Mouse (Mus musculus) olfactory bulb, adult 2 months (tissue): Measurements from ENCODE around the gene Med13l.

Experiments used
- CTCF ChIP-seq: fragments of 200-500 bp; IDR thresholded peaks from 2 replicates; pipeline ENCODE4 v1.5.1; 2012; ENCODE audit warnings: low read depth, mild to moderate bottlenecking, low read length, moderate library complexity; ENCODE audit not compliant: insufficient read depth
- POLR2A ChIP-seq: fragments of 200-500 bp; IDR thresholded peaks from 2 replicates; pipeline ENCODE4 v1.6.1; 2012; ENCODE audit warnings: mild to moderate bottlenecking, low read depth, low read length, moderate library complexity; ENCODE audit not compliant: insufficient read depth

DNA sequence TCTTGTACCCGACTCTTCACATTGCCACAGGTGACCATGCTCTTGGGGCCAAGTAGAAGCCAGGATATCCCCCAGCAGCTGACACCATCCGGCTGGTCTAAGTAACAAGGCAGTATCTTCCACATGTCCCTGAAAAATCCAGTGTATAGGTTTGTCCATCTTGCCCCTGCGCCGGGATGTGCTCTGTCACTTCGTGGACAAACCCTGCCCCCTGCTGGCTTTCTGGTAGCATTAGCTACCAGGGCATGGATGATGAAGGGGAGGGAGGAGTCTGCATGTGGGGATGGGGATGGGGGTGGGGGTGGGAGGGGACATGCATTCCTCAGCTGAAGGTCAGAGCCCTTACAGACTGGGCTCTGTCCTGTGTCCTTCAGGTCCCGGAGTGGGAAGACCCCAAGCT lies 253.6 kb downstream of the Med13l start:
- TF ChIP-seq CTCF (no peak), POLR2A (no peak)
